Mouse (Mus musculus) cerebellum, adult (tissue): ENCODE data around the gene Gm29110.
"Not testable (repeated sequence)": the region's sequence is repeated elsewhere in the genome, so short reads cannot be mapped to it uniquely, and the experiment has no call there.

Experiments
- ATAC-seq: cut with Nextera tagmentation; 2 replicates; pipeline ENCODE4 v1.9.2; 2017; ENCODE audit warnings: mild to moderate bottlenecking, moderate library complexity, mixed read lengths; ENCODE audit not compliant: insufficient number of reproducible peaks, low FRiP score, low TSS enrichment

Gene Gm29110

GRCm38 (mm10) chrY:74470231-74470630 lies at the start of gene Gm29110:
Gene Gm29110 (plus strand): TSS chrY:74470531.
- ATAC-seq: not testable (repeated sequence)
